Mouse (Mus musculus) forebrain, embryonic 11.5 days (tissue): ENCODE data around the gene Dcun1d2. TPM values are rescaled to one million over a fixed set of nuclear protein-coding genes. Genes with fewer than 3 reads are reported as not detected.

Source experiments
- ATAC-seq: fragments of 200-750 bp; cut with Nextera tagmentation; replicated peaks from 2 replicates; pipeline ENCODE4 v1.8.0; 2017; ENCODE audit warnings: moderate TSS enrichment; ENCODE audit not compliant: low FRiP score
- DNase-seq: peaks from one replicate; pipeline ENCODE4 v3.0.0-alpha.2; 2017; ENCODE audit warnings: low spot score
- H3K27ac ChIP-seq: fragments of 300-500 bp; sonication (generic); 2 replicates; pipeline ENCODE4 v1.5.1; 2014; ENCODE audit warnings: low read depth, low read length
- H3K27me3 ChIP-seq: fragments of 300-500 bp; sonication (generic); 2 replicates; pipeline ENCODE4 v1.6.1; 2014; ENCODE audit warnings: mild to moderate bottlenecking, low read length, mixed read lengths; ENCODE audit not compliant: control insufficient read depth, insufficient read depth
- H3K36me3 ChIP-seq: fragments of 300-500 bp; sonication (generic); 2 replicates; pipeline ENCODE4 v1.6.1; 2014; ENCODE audit warnings: mild to moderate bottlenecking, low read length, moderate library complexity, mixed read lengths; ENCODE audit not compliant: control insufficient read depth, insufficient read depth
- H3K4me1 ChIP-seq: fragments of 300-500 bp; sonication (generic); replicated peaks from 2 replicates; pipeline ENCODE4 v1.6.1; 2014; ENCODE audit warnings: low read length, mixed read lengths; ENCODE audit not compliant: control insufficient read depth, insufficient read depth
- H3K4me2 ChIP-seq: fragments of 300-500 bp; sonication (generic); 2 replicates; pipeline ENCODE4 v1.6.1; 2014; ENCODE audit warnings: low read depth, mild to moderate bottlenecking, low read length, moderate library complexity, mixed read lengths; ENCODE audit not compliant: severe bottlenecking
- H3K4me3 ChIP-seq: fragments of 300-500 bp; sonication (generic); 2 replicates; pipeline ENCODE4 v1.5.1; 2014; ENCODE audit warnings: low read depth, low read length
- H3K9ac ChIP-seq: fragments of 300-500 bp; sonication (generic); 2 replicates; pipeline ENCODE4 v1.6.1; 2014; ENCODE audit warnings: low read length
- H3K9me3 ChIP-seq: fragments of 300-500 bp; sonication (generic); 2 replicates; pipeline ENCODE4 v1.6.1; 2016; ENCODE audit warnings: low read length, mixed read lengths; ENCODE audit not compliant: control insufficient read depth
- WGBS: fragments of 180-500 bp; shearing (Covaris S2); extraction: QIAGEN DNeasy Blood & Tissue Kit; methylation state at CpG from one replicate; pipeline ENCODE4 v1.1.7; 2014; 5-methylcytosine and 5-hydroxymethylcytosine counted together
- polyA plus RNA-seq: library from polyadenylated mRNA; unstranded; fragments of >200 nt; fragmentation: Nextera tagmentation; extraction: Ambion mirVana; gene quantifications from 2 replicates; pipeline ENCODE4 v1.2.1, GENCODE M21; 2014

The Dcun1d2 gene
- polyA plus RNA-seq, 1 experiment from 2014 or later = 33.8 TPM

DNA sequence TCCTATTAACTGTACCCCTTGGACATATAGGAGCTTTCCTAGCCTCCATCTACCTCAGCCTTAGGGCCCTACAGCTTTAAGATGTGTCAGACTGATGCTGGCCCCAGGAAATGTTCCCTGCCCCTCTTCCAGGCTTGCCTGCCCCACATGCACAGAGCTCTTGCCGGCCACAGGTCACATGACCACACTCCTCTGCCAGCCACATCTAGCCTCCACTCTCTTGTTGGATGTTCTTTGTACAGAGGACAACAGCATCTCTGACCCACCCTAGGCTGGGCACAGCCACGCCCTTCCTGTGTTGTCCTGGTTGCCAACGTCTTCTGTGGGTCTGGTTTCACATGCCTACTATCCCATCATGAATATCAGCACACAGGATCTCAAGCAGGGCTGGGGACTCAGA lies 60.7 kb downstream of the Dcun1d2 start:
- ATAC-seq (no peak), DNase-seq (no peak)
- Histone ChIP-seq H3K4me3 (no peak overlapping the region), H3K4me2 (no peak overlapping the region), H3K27me3 (no peaks in the 10 kb centered on the region), H3K9ac (no peak overlapping the region), H3K27ac (no peak overlapping the region), H3K36me3 (no peaks in the 10 kb centered on the region), H3K4me1 (peaks cover 7% of the 10 kb centered on the region; the same call in 1 of the 2 replicates), H3K9me3 (no peaks in the 10 kb centered on the region)
- WGBS = 78% methylated on average over 3 of the region's 3 CpGs

- no peaks in the 10 kb centered on the region for H3K9me3 ChIP-seq
- no peak overlapping the region for H3K27ac ChIP-seq
- peak; percentile 65 for DNase-seq
- ATAC-seq = peak; percentile 79
- H3K9ac ChIP-seq = 0 out of 2 replicates have a peak overlapping the region, but pooled peaks have one; percentile 3
- no peaks in the 10 kb centered on the region for H3K27me3 ChIP-seq
- no peak overlapping the region for H3K4me3 ChIP-seq
- 18% methylated on average over 6 of the region's 6 CpGs for WGBS
- peaks cover 7% of the 10 kb centered on the region; the same call in 1 of the 2 replicates for H3K4me1 ChIP-seq
- no peaks in the 10 kb centered on the region for H3K36me3 ChIP-seq
- H3K4me2 ChIP-seq = no peak overlapping the region
Measured at GRCm38 (mm10) chr8:13226288-13226687, 61.6 kb downstream of the Dcun1d2 start.

DNA sequence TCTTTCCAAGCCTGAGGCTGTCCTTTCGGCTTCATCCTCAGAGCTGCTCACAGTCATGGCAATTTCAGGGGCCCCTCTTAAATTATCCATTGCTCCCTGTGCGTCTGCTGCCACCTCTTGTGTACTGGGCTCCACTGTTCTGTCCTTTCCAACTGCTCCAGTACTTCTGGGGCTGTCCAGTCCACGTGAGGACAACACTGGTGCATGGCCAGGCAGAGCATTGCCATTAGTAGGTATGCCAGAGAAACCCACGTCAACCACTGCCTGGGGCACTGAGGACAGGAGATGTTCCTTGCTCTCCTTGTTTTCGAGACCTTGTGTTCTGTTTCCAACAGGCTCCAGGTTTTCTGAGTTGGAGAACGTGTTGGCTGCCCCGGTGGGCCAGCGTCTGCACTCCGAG lies 63.5 kb downstream of the Dcun1d2 start:
- WGBS = 89% methylated on average over 9 of the region's 9 CpGs
- no peak overlapping the region for H3K27ac ChIP-seq
- no peak for DNase-seq

GRCm38 (mm10) chr8:13218441-13218840 lies 69.5 kb downstream of the Dcun1d2 start:
- no peak overlapping the region for H3K4me2 ChIP-seq
- no peaks in the 10 kb centered on the region for H3K36me3 ChIP-seq
- H3K27ac ChIP-seq = no peak overlapping the region
- no peak overlapping the region for H3K9ac ChIP-seq
- no peaks in the 10 kb centered on the region for H3K9me3 ChIP-seq
- 84% methylated on average over 4 of the region's 4 CpGs for WGBS
- H3K4me1 ChIP-seq = no peaks in the 10 kb centered on the region
- no peaks in the 10 kb centered on the region for H3K27me3 ChIP-seq
- DNase-seq (no peak), ATAC-seq (no peak)
- no peak overlapping the region for H3K4me3 ChIP-seq

More for the DNA sequence above, 63.5 kb downstream of the Dcun1d2 start:
- no peak overlapping the region for H3K9ac ChIP-seq
- H3K4me1 ChIP-seq = peaks cover 7% of the 10 kb centered on the region; the same call in 1 of the 2 replicates
- no peaks in the 10 kb centered on the region for H3K27me3 ChIP-seq
- no peak overlapping the region for H3K4me3 ChIP-seq
- ATAC-seq = no peak
- no peak overlapping the region for H3K4me2 ChIP-seq
- no peaks in the 10 kb centered on the region for H3K36me3 ChIP-seq
- H3K9me3 ChIP-seq = no peaks in the 10 kb centered on the region

GRCm38 (mm10) chr8:13217986-13218385 lies 69.9 kb downstream of the Dcun1d2 start:
- no peak for DNase-seq
- no peak overlapping the region for H3K4me2 ChIP-seq
- 0 out of 2 replicates have a peak, but pooled peaks cover 1% of the 10 kb centered on the region for H3K4me1 ChIP-seq
- no peak overlapping the region for H3K9ac ChIP-seq
- H3K27me3 ChIP-seq = no peaks in the 10 kb centered on the region
- no peaks in the 10 kb centered on the region for H3K9me3 ChIP-seq
- H3K36me3 ChIP-seq = no peaks in the 10 kb centered on the region
- H3K4me3 ChIP-seq = no peak overlapping the region
- H3K27ac ChIP-seq = no peak overlapping the region
- no peak for ATAC-seq

DNA sequence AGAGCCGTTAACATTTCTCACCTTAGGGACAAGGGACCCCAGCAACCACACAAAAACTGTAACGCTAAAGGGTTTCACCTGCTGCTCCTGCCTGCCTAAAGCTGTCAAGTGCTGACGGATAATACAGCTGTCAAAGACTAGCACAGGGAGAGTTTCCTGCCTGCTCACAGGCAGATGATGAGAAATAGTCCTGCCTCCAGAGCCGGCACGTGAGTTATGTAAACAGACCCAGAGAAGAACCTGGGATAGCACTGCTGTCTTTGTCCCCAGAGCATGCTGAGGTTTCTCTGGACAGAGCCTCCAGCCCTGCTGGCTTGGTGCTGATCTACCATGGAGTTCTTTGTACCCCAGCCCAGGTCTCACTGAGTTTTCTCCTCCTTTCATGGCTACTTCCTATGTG lies 70.8 kb downstream of the Dcun1d2 start:
- 72% methylated on average over 5 of the region's 5 CpGs for WGBS
- H3K9ac ChIP-seq = no peak overlapping the region
- ATAC-seq (no peak), DNase-seq (no peak)
- H3K27me3 ChIP-seq = no peaks in the 10 kb centered on the region
- no peaks in the 10 kb centered on the region for H3K9me3 ChIP-seq
- H3K4me3 ChIP-seq = no peak overlapping the region
- H3K36me3 ChIP-seq = no peaks in the 10 kb centered on the region
- H3K4me1 ChIP-seq = 0 out of 2 replicates have a peak, but pooled peaks cover 1% of the 10 kb centered on the region
- H3K4me2 ChIP-seq = no peak overlapping the region
- H3K27ac ChIP-seq = no peak overlapping the region

GRCm38 (mm10) chr8:13216386-13216785 lies 71.5 kb downstream of the Dcun1d2 start:
- ATAC-seq = no peak
- H3K9ac ChIP-seq = no peak overlapping the region
- H3K27me3 ChIP-seq = no peaks in the 10 kb centered on the region
- no peak for DNase-seq
- H3K4me2 ChIP-seq = no peak overlapping the region
- H3K4me3 ChIP-seq = no peak overlapping the region
- H3K9me3 ChIP-seq = no peaks in the 10 kb centered on the region
- H3K27ac ChIP-seq = no peak overlapping the region
- H3K36me3 ChIP-seq = no peaks in the 10 kb centered on the region
- 79% methylated on average over 8 of the region's 8 CpGs for WGBS
- 0 out of 2 replicates have a peak, but pooled peaks cover 1% of the 10 kb centered on the region for H3K4me1 ChIP-seq

- H3K4me2 ChIP-seq = no peak overlapping the region
- no peak overlapping the region for H3K9ac ChIP-seq
- ATAC-seq (peak; percentile 79), DNase-seq (peak; percentile 91)
- 20% methylated on average over 10 of the region's 10 CpGs for WGBS
- H3K27ac ChIP-seq = no peak overlapping the region
- no peak overlapping the region for H3K4me3 ChIP-seq
- no peaks in the 10 kb centered on the region for H3K9me3 ChIP-seq
- no peaks in the 10 kb centered on the region for H3K36me3 ChIP-seq
- no peaks in the 10 kb centered on the region for H3K27me3 ChIP-seq
- 0 out of 2 replicates have a peak, but pooled peaks cover 1% of the 10 kb centered on the region for H3K4me1 ChIP-seq
Measured at GRCm38 (mm10) chr8:13213479-13214268, 74.3 kb downstream of the Dcun1d2 start.

DNA sequence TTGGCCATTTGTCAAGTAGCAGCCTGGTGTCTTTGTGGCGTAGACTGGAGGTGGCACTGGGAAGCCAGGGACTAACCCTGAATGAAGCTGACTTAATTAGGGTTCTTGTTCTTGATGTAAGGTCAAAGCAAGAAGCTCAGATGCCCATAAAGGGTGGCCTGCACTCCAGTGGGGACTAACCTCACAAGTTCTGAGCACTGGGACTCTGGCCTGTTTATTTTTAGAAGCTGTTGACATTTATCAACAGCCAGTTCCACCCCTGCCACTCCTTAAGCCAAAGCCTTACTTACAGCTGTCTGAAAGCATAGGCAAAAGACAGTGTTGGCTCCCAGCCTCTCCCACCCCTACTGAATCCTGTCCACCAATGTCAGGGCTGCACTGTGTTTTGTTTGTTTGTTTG lies 78.2 kb downstream of the Dcun1d2 start:
- Histone ChIP-seq H3K36me3 (no peaks in the 10 kb centered on the region), H3K9ac (no peak overlapping the region), H3K9me3 (no peaks in the 10 kb centered on the region), H3K4me3 (no peak overlapping the region), H3K4me1 (0 out of 2 replicates have a peak, but pooled peaks cover 1% of the 10 kb centered on the region), H3K4me2 (no peak overlapping the region), H3K27me3 (no peaks in the 10 kb centered on the region), H3K27ac (no peak overlapping the region)
- no peak for DNase-seq
- 75% methylated on average over 1 of the region's 1 CpGs for WGBS
- ATAC-seq = no peak
